Mouse (Mus musculus): Measurements from ENCODE around the gene Olr1. TPM values are rescaled to one million over a fixed set of nuclear protein-coding genes. Genes with fewer than 3 reads are reported as not detected.
A peak's percentile ranks its signal among the peaks of the same experiment; 100 is the strongest.

Gene Olr1
- polyA plus RNA-seq, 1 experiment from 2014 or later = not detected

DNA sequence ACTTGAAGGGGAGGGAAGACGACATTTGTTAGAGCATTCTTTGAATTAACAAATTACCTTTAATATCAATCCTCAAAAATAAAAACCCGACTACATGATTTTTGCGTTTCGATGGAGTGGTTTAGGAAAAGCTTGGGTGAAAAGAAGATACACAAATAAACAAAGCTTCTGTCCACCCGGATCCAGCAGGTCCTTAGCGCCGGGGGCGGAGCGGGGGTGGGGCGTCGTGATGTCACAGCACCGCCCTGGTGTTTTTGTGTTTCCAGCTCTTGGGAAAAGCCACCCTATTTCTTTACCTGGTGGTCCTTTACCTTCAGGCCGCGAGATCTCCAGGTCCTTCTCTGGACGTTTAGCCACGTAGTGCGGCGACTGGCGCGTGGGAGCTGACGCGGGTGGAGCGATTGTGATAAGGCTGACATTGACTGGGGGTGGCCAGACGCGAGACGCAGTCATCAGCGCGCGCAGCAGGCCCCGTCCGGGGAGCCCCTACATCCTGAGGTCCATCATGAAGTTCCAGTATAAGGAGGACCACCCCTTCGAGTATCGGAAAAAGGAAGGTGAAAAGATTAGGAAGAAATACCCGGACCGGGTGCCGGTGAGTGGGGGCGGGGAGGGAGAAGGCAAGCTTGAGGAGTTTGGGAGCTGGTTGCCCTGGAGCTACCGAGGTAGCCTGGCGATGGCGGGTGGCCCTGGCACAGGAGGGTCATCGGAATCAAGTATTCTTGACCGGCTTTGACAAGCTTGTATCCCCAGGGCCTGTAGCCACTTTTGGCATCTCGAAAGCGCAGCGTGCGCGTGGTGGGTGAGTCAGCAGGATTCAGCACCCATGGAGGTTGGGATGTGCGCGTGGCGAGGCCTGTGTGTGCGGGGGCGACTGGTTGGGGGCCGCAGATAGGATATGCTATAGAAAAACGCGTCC lies 26.2 kb upstream of the Olr1 start, which contains the start of gene Gabarapl1:
Gabarapl1 (plus strand) TSS at position 219 of the 919 bp plus-strand sequence.
- ChIA-PET CTCF (interaction anchor here (1.3 kb wide), 1 partner anchor 11 kb away, joined by 6 read pairs; no protein-coding TSS in a partner anchor), POLR2A (no interaction called here)
- in situ Hi-C loops (cut with MboI; ENCODE audit: low pct_unique_long_range_greater_than_20kb) = loop anchor here (25.0 kb wide), 1 partner anchor 696 kb away; the partner anchor contains the start of genes Gm44511 and Klrb1b
- no peaks in the 10 kb centered on the region for H3K27me3 ChIP-seq
- DNase-seq (ENCODE audit: low read depth, low spot score) (peak; percentile 50), ATAC-seq (peak; percentile 69)
- no peak for TF ChIP-seq CTCF (IDR thresholded peaks at IDR 0.05)

DNA sequence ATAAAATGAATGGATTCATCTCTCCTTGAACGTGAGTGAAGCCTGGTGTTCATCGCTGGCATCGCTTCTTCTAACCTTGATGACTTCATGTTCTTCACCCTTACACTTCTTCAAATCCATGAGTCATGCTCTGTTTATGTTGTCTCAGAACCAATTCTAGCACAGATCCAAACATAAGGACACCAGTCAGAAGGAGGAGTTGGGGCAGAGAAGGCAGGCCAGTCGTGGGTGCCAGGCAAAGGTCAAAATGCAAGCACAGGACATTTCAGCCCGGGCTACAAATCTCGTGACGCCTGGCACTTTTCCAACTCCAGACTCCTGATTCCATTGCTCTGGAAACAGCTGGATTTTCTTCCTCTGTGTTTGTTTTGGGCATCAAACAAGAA lies 25.6 kb upstream of the Olr1 start:
- ATAC-seq = peak; percentile 68
- POLR2A ChIA-PET = no interaction called here
- CTCF ChIA-PET = interaction anchor here (1.3 kb wide), 1 partner anchor 12 kb away, joined by 6 read pairs; no protein-coding TSS in a partner anchor
- in situ Hi-C loops (cut with MboI; ENCODE audit: low pct_unique_long_range_greater_than_20kb) = loop anchor here (25.0 kb wide), 1 partner anchor 695 kb away; the partner anchor contains the start of genes Gm44511 and Klrb1b
- no peaks in the 10 kb centered on the region for H3K27me3 ChIP-seq
- TF ChIP-seq CTCF (IDR thresholded peaks at IDR 0.05) = no peak
- no peak for DNase-seq (ENCODE audit: low read depth, low spot score)

DNA sequence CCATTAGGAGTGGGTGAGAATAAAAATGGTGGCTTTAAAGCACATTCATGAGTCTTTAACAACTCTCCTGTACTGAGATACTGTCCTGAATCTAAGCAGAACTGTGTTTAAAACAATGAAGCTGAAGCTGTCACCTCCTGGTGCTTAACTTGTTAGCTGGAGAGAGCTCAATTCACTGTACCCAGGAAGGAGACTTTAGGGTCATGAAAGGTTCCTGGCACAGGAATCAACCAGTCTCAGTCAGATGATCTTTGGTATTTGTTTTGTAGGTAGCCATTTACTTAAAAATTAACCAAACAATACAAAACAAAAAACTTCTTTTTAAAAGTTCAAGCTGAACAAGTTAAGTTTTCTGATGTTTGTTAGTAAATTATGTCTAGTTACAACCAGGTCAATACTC lies 23.3 kb upstream of the Olr1 start:
- TF ChIP-seq CTCF (IDR thresholded peaks at IDR 0.05) = no peak
- in situ Hi-C loops (cut with MboI; ENCODE audit: low pct_unique_long_range_greater_than_20kb) = loop anchor here (25.0 kb wide), 1 partner anchor 693 kb away; the partner anchor contains the start of genes Gm44511 and Klrb1b
- no peaks in the 10 kb centered on the region for H3K27me3 ChIP-seq
- CTCF ChIA-PET = interaction anchor here (2.0 to 3.5 kb wide), 2 partner anchors 11 to 13 kb away, joined by 7 to 11 read pairs; no protein-coding TSS in a partner anchor
- no peak for DNase-seq (ENCODE audit: low read depth, low spot score)
- POLR2A ChIA-PET = no interaction called here
- no peak for ATAC-seq

DNA sequence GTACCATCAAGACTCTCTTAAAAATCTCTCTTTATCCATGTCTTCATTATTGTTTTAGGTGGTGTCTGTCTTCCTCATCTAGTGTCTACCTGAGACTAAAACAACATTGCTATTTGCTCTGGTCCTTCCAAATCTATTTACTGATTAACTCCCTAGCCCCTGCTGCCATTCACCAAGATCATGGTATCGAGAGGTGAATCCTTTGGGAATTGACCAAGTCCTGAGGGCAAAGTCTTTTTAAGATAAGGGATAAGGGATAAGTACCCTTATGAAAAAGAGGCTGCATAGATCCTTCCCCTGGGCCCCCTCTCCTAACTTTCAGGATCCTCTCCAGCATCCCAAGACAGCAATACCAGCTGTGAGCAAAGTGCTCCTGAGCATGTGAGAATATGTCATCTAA lies 22.6 kb upstream of the Olr1 start:
- CTCF ChIA-PET = interaction anchor here (1.4 to 3.5 kb wide), 3 partner anchors 10 to 14 kb away, joined by 5 to 11 read pairs (median 7); no protein-coding TSS in a partner anchor
- ATAC-seq = no peak
- no peaks in the 10 kb centered on the region for H3K27me3 ChIP-seq
- TF ChIP-seq CTCF (IDR thresholded peaks at IDR 0.05) = no peak
- in situ Hi-C loops (cut with MboI; ENCODE audit: low pct_unique_long_range_greater_than_20kb) = loop anchor here (10.0 to 25.0 kb wide), 2 partner anchors 135 to 692 kb away; partner anchors contain the start of genes Clec1b, Gm44511 and Klrb1b
- POLR2A ChIA-PET = no interaction called here
- no peak for DNase-seq (ENCODE audit: low read depth, low spot score)

DNA sequence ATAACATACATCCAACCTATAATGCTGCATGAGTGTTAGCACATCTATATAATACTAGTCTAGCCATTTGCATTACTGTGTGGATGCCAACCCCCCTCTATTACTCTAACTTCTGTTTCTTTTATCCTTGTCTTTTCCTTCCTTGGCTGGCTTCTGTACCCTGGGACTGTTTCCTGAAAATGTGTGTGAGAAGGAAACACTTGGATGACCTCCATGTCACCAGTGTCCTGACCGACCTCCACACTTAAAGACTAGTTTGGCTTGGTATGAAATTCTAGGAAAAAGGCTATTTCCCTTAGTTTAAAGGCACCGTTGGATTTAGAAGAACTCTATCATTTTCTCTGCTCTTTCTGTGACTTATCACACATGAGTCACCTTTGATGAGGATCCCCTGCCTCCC lies 20.5 kb upstream of the Olr1 start:
- DNase-seq (ENCODE audit: low read depth, low spot score) (no peak), ATAC-seq (no peak)
- no peak for TF ChIP-seq CTCF (IDR thresholded peaks at IDR 0.05)
- in situ Hi-C loops (cut with MboI; ENCODE audit: low pct_unique_long_range_greater_than_20kb) = loop anchor here (10.0 to 25.0 kb wide), 2 partner anchors 133 to 690 kb away; partner anchors contain the start of genes Clec1b, Gm44511 and Klrb1b
- H3K27me3 ChIP-seq = peaks cover 2% of the 10 kb centered on the region
- POLR2A ChIA-PET = no interaction called here
- CTCF ChIA-PET = no interaction called here

GRCm38 (mm10) chr6:129526069-129526468 lies 19.1 kb upstream of the Olr1 start:
- no peak for ATAC-seq
- in situ Hi-C loops (cut with MboI; ENCODE audit: low pct_unique_long_range_greater_than_20kb) = loop anchor here (10.0 to 25.0 kb wide), 2 partner anchors 131 to 689 kb away; partner anchors contain the start of genes Clec1b, Gm44511 and Klrb1b
- CTCF ChIA-PET = no interaction called here
- POLR2A ChIA-PET = no interaction called here
- no peak for TF ChIP-seq CTCF (IDR thresholded peaks at IDR 0.05)
- no peak for DNase-seq (ENCODE audit: low read depth, low spot score)
- peaks cover 2% of the 10 kb centered on the region for H3K27me3 ChIP-seq

- peaks cover 10% of the 10 kb centered on the region for H3K27me3 ChIP-seq
- in situ Hi-C loops (cut with MboI; ENCODE audit: low pct_unique_long_range_greater_than_20kb) = no loop called here
- ChIA-PET CTCF (interaction anchor here (1.3 to 2.9 kb wide), 3 partner anchors 12 to 19 kb away, joined by 3 to 11 read pairs (median 3); no protein-coding TSS in a partner anchor), POLR2A (no interaction called here)
- ATAC-seq (peak; percentile 95), DNase-seq (ENCODE audit: low read depth, low spot score) (no peak)
- peak; percentile 67 for TF ChIP-seq CTCF (IDR thresholded peaks at IDR 0.05)
These were observed 10.9 kb upstream of the Olr1 start for GRCm38 (mm10) chr6:129517752-129518408.

DNA sequence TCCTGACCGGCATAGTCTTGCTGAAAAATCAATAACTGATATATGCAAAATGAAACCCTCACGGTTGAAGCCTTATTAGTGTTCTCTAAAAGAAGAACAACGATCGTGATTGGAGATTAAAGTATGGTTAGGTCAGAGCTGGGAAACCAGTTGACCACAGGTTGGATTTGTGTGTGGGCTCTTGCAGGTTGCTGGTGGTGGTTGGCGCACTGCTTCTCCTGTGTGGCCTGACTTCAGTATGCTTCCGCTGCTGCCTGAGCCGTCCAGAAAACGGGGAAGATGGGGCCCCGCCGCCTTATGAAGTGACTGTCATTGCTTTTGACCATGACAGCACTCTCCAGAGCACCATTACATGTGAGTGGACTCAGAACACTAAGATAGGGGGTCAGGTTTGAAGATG lies 9.4 kb upstream of the Olr1 start:
- peaks cover 10% of the 10 kb centered on the region for H3K27me3 ChIP-seq
- no peak for TF ChIP-seq CTCF (IDR thresholded peaks at IDR 0.05)
- in situ Hi-C loops (cut with MboI; ENCODE audit: low pct_unique_long_range_greater_than_20kb) = no loop called here
- ChIA-PET POLR2A (no interaction called here), CTCF (no interaction called here)
- DNase-seq (ENCODE audit: low read depth, low spot score) (no peak), ATAC-seq (no peak)

DNA sequence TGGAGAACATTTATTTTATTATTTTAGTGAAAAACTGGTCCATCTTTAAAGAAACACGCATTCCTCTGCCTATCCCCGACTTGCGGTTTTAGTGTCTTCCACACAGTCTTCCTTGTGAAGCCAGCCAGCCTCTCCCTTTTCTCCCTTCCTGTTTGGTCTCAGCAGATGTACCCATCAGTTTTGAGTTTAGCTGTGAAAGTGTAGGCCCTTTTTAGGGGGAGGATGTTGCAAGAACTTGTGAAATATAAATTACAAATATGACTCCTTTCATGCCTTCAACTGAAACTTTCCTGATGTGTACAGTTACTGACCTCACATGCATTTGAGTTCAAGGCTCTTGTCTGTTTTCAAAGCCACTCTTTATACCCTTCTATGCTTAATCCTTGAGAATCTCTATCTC lies 8.1 kb upstream of the Olr1 start:
- ChIA-PET POLR2A (no interaction called here), CTCF (no interaction called here)
- in situ Hi-C loops (cut with MboI; ENCODE audit: low pct_unique_long_range_greater_than_20kb) = no loop called here
- peaks cover 5% of the 10 kb centered on the region for H3K27me3 ChIP-seq
- TF ChIP-seq CTCF (IDR thresholded peaks at IDR 0.05) = no peak
- no peak for ATAC-seq
- DNase-seq (ENCODE audit: low read depth, low spot score) = no peak

DNA sequence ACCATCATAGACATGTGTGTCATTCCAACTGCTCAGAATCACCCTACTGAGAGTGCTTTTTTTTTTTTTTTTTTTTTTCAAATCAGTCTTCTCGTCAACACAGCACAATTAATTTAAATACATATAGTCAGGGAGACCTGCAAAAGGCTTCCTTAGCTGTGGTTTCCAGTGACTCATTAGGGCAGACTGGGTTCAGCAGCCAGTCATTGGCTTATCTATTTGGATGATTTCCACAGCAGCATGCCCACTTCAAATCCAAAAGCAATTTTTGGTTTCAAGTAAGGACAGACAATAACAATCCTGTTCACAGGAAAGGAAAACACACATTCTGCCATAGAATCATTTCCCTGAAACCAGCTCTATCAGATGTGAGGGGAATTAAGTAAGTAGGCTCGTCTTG lies 7.4 kb upstream of the Olr1 start:
- no peak for ATAC-seq
- ChIA-PET CTCF (interaction anchor here (1.3 kb wide), 1 partner anchor 114 kb away, joined by 3 read pairs; no protein-coding TSS in a partner anchor), POLR2A (no interaction called here)
- peaks cover 5% of the 10 kb centered on the region for H3K27me3 ChIP-seq
- DNase-seq (ENCODE audit: low read depth, low spot score) = no peak
- in situ Hi-C loops (cut with MboI; ENCODE audit: low pct_unique_long_range_greater_than_20kb) = no loop called here
- no peak for TF ChIP-seq CTCF (IDR thresholded peaks at IDR 0.05)

Data from Patski (cell line).